Mouse (Mus musculus): ENCODE data around the gene Akap8.

- no peak for TF ChIP-seq CTCF (IDR thresholded peaks at IDR 0.05; ENCODE audit: borderline replicate concordance, control insufficient read depth, extremely low read depth, insufficient read depth, low read length, poor library complexity)
- no peak for TF ChIP-seq POLR2A (IDR thresholded peaks at IDR 0.05; ENCODE audit: control insufficient read depth, extremely low read depth, insufficient read depth, low read length, poor library complexity)
Observed at GRCm38 (mm10) chr17:32327501-32327900, 6.5 kb upstream of the Akap8 start.
